Mouse (Mus musculus) heart, embryonic 14.5 days (tissue): ENCODE measurements around the gene Map3k9. TPM values are rescaled to one million over a fixed set of nuclear protein-coding genes. Genes with fewer than 3 reads are reported as not detected.

Experiments used
- ATAC-seq: fragments of 200-750 bp; cut with Nextera tagmentation; 2 replicates; pipeline ENCODE4 v1.8.0; 2017; ENCODE audit warnings: low read depth, moderate TSS enrichment; ENCODE audit not compliant: insufficient number of reproducible peaks, insufficient read depth, low FRiP score
- H3K27ac ChIP-seq, 2 experiments: fragments of 200-500 bp in 1 of 2; fragments of 300-500 bp in 1 of 2; sonication (generic) in 1 of 2; replicated peaks in 1 of 2; 2 replicates each; pipeline ENCODE4 v1.5.1; 2012 to 2014; ENCODE audit warnings: low read depth in 2 of 2, low read length in 2 of 2, control low read depth in 1 of 2, mild to moderate bottlenecking in 1 of 2, mixed read lengths in 1 of 2; ENCODE audit not compliant: control insufficient read depth in 1 of 2, insufficient read depth in 1 of 2
- H3K27me3 ChIP-seq: fragments of 300-500 bp; sonication (generic); 2 replicates; pipeline ENCODE4 v1.6.1; 2014; ENCODE audit warnings: mild to moderate bottlenecking, low read length, control low read depth; ENCODE audit not compliant: control insufficient read depth, insufficient read depth
- H3K36me3 ChIP-seq: fragments of 300-500 bp; sonication (generic); 2 replicates; pipeline ENCODE4 v1.6.1; 2014; ENCODE audit warnings: mild to moderate bottlenecking, control low read depth, low read length, mixed read lengths; ENCODE audit not compliant: control insufficient read depth, insufficient read depth
- H3K4me1 ChIP-seq, 2 experiments: fragments of 200-500 bp in 1 of 2; fragments of 300-500 bp in 1 of 2; sonication (generic) in 1 of 2; 2 replicates each; pipeline ENCODE4 v1.6.1; 2012 to 2014; ENCODE audit warnings: low read length in 2 of 2, control low read depth in 1 of 2, mixed read lengths in 1 of 2; ENCODE audit not compliant: control insufficient read depth in 2 of 2, insufficient read depth in 2 of 2
- H3K4me2 ChIP-seq: fragments of 300-500 bp; sonication (generic); 2 replicates; pipeline ENCODE4 v1.6.1; 2014; ENCODE audit warnings: mild to moderate bottlenecking, low read length
- H3K4me3 ChIP-seq, 2 experiments: fragments of 200-500 bp in 1 of 2; fragments of 300-500 bp in 1 of 2; sonication (generic) in 1 of 2; 2 replicates each; pipeline ENCODE4 v1.5.1; 2012 to 2014; ENCODE audit warnings: low read length in 2 of 2, mild to moderate bottlenecking in 2 of 2, control low read depth in 1 of 2, low read depth in 1 of 2, moderate library complexity in 1 of 2; ENCODE audit not compliant: control insufficient read depth in 1 of 2, insufficient read depth in 1 of 2
- H3K9ac ChIP-seq: fragments of 300-500 bp; sonication (generic); 2 replicates; pipeline ENCODE4 v1.6.1; 2014; ENCODE audit warnings: mild to moderate bottlenecking, low read length
- H3K9me3 ChIP-seq: fragments of 300-500 bp; sonication (generic); 2 replicates; pipeline ENCODE4 v1.6.1; 2016; ENCODE audit warnings: low read length, control low read depth; ENCODE audit not compliant: control insufficient read depth
- WGBS: fragments of 180-500 bp; shearing (Covaris S2); extraction: QIAGEN DNeasy Blood & Tissue Kit; methylation state at CpG from one replicate; pipeline ENCODE4 v1.1.7; 2014; 5-methylcytosine and 5-hydroxymethylcytosine counted together
- polyA plus RNA-seq: library from polyadenylated mRNA; unstranded; fragments of >200 nt; fragmentation: Nextera tagmentation; extraction: Ambion mirVana; gene quantifications from 2 replicates; pipeline ENCODE4 v1.2.1, GENCODE M21; 2014

Map3k9 gene
- polyA plus RNA-seq, 1 experiment from 2014 or later: 0.24 TPM

GRCm38 (mm10) chr12:81787262-81787661, 6.3 kb upstream of the Map3k9 start:
- WGBS: 46% methylated on average over 12 of the region's 12 CpGs
- H3K36me3 ChIP-seq: no peaks in the 10 kb centered on the region
- H3K4me1 ChIP-seq: 0 out of 4 replicates have a peak, but pooled peaks cover 0 to under 1% of the 10 kb centered on the region in 2 experiments
- H3K4me3 ChIP-seq: no peak overlapping the region
- no peak for ATAC-seq
- H3K4me2 ChIP-seq: no peak overlapping the region
- peaks cover 20% of the 10 kb centered on the region for H3K27me3 ChIP-seq
- no peak overlapping the region for H3K27ac ChIP-seq
- H3K9ac ChIP-seq: no peak overlapping the region
- no peaks in the 10 kb centered on the region for H3K9me3 ChIP-seq

DNA sequence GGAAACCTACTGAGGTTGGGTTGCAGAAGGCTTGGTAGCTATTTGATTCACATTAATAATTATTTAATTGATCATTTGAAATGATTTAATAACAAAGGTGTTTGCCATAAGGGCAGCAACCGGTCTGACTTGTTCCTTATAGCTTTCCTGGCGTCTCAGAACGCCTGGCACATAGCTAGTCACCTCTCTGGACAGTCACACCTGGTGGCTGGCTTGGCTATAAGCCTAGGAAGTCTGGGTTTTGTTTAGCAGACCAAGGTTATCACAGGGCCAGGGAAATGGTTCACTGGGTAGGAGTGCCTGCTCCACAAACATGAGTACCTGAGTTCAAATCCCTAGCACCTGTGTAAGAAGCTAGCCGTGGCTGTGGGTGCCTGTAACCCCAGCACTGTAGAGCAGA, 2.3 kb upstream of the Map3k9 start:
- ATAC-seq: no peak
- Histone ChIP-seq H3K4me2 (no peak overlapping the region), H3K27ac (no peak overlapping the region), H3K4me1 (peaks cover 2 to 12% of the 10 kb centered on the region in 2 experiments; a peak in 2 of 4 replicates), H3K9ac (no peak overlapping the region), H3K4me3 (no peak overlapping the region), H3K9me3 (no peaks in the 10 kb centered on the region), H3K36me3 (no peaks in the 10 kb centered on the region), H3K27me3 (peaks cover 49% of the 10 kb centered on the region)
- 76% methylated on average over 4 of the region's 4 CpGs for WGBS

DNA sequence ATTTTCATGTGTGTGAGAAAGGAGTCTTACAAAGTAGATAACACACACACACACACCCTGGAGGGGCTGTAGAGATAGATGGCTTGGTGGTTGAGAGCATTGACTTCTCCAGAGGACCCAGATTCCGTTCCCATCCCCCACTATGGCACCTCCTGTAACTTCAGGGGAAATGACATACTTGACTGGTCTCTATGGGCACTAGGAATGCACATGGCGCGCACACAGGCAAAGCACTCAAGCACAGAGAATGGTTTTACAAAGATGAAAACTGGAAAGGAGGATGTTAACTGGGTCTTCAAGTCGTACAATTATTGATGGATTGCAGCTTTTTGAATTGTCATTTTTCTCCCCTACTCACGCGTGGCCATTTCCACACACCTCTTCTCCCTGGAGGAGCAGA, 1.6 kb upstream of the Map3k9 start:
- no peaks in the 10 kb centered on the region for H3K36me3 ChIP-seq
- H3K4me2 ChIP-seq: no peak overlapping the region
- no peak overlapping the region for H3K4me3 ChIP-seq
- H3K27me3 ChIP-seq: peaks cover 54% of the 10 kb centered on the region
- ATAC-seq: no peak
- H3K27ac ChIP-seq: no peak overlapping the region
- 85% methylated on average over 6 of the region's 6 CpGs for WGBS
- peaks cover 2 to 12% of the 10 kb centered on the region in 2 experiments; a peak in 2 of 4 replicates for H3K4me1 ChIP-seq
- H3K9me3 ChIP-seq: no peaks in the 10 kb centered on the region
- no peak overlapping the region for H3K9ac ChIP-seq

- H3K4me3 ChIP-seq: peak overlapping the region; percentile 69 to 70
- H3K9me3 ChIP-seq: no peaks in the 10 kb centered on the region
- ATAC-seq: no peak
- under 1% methylated on average over 76 of the region's 91 CpGs for WGBS
- peaks cover 2 to 12% of the 10 kb centered on the region in 2 experiments; a peak in 2 of 4 replicates for H3K4me1 ChIP-seq
- H3K9ac ChIP-seq: peak overlapping the region; percentile 64
- no peaks in the 10 kb centered on the region for H3K36me3 ChIP-seq
- H3K27me3 ChIP-seq: peaks cover 58% of the 10 kb centered on the region
- peak overlapping the region; percentile 98 for H3K4me2 ChIP-seq
- no peak overlapping the region for H3K27ac ChIP-seq
Measured at GRCm38 (mm10) chr12:81780271-81781093, 493 bp downstream of the Map3k9 start.

- Histone ChIP-seq H3K9me3 (no peaks in the 10 kb centered on the region), H3K4me3 (no peak overlapping the region; a peak in 1 of 4 replicates), H3K36me3 (no peaks in the 10 kb centered on the region), H3K4me2 (no peak overlapping the region; the same call in 1 of the 2 replicates), H3K27ac (no peak overlapping the region), H3K9ac (no peak overlapping the region), H3K27me3 (peaks cover 54% of the 10 kb centered on the region), H3K4me1 (peaks cover 2 to 12% of the 10 kb centered on the region in 2 experiments; a peak in 2 of 4 replicates)
- ATAC-seq: no peak
- 9% methylated on average over 12 of the region's 12 CpGs for WGBS
Measured at GRCm38 (mm10) chr12:81779831-81780230, 1.1 kb downstream of the Map3k9 start.

DNA sequence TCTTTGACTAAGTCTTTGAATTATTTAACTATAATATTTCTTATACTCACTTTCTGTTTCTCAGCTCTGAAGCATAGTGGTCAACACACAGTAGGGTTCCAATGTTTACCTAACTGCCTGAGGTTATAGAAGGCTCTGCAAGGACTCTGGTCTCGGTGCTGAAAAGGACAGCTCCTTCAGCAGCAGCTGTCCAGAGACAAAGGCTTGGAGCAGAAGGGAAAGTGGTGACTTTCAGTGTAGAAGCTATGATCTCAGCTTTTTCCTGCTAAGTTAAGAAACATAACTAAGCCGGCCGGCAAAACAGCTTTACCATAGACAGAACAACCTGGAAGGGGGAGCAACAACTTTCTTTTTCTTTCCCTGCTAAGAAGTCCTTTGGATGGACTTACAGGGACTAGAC, 4.8 kb downstream of the Map3k9 start:
- H3K9ac ChIP-seq: no peak overlapping the region
- no peak overlapping the region for H3K4me2 ChIP-seq
- H3K27ac ChIP-seq: no peak overlapping the region
- ATAC-seq: no peak
- H3K4me1 ChIP-seq: peaks cover 0 to 8% of the 10 kb centered on the region in 2 experiments; a peak in 2 of 4 replicates
- WGBS: 18% methylated on average over 3 of the region's 3 CpGs
- H3K27me3 ChIP-seq: peaks cover 31% of the 10 kb centered on the region
- H3K36me3 ChIP-seq: no peaks in the 10 kb centered on the region
- H3K4me3 ChIP-seq: no peak overlapping the region
- no peaks in the 10 kb centered on the region for H3K9me3 ChIP-seq

- Histone ChIP-seq H3K9me3 (no peaks in the 10 kb centered on the region), H3K27me3 (peaks cover 29% of the 10 kb centered on the region), H3K27ac (no peak overlapping the region), H3K4me3 (no peak overlapping the region), H3K4me2 (no peak overlapping the region), H3K9ac (no peak overlapping the region), H3K36me3 (no peaks in the 10 kb centered on the region), H3K4me1 (peaks cover 0 to 6% of the 10 kb centered on the region in 2 experiments; a peak in 2 of 4 replicates)
- WGBS: 75% methylated on average over 2 of the region's 2 CpGs
- ATAC-seq: no peak
Measured at GRCm38 (mm10) chr12:81775641-81776040, 5.3 kb downstream of the Map3k9 start.
